Mouse (Mus musculus) heart, postnatal 14 days (tissue): Measurements from ENCODE around the gene Rbfox3. TPM values are rescaled to one million over a fixed set of nuclear protein-coding genes. Genes with fewer than 3 reads are reported as not detected.

Experiments
- DNase-seq, 2 experiments: peaks; one replicate each; pipeline ENCODE4 v3.0.0; 2021 to 2022
- intact Hi-C: fragments of 180-260 bp; cut with DNase I; formaldehyde crosslinking; loops from one replicate; pipeline ENCODE4 v1.15.1; 2025
- total RNA-seq, 2 experiments: library from RNA; stranded (reverse); gene quantifications; 2 replicates each; pipeline ENCODE4 v1.2.3; 2021

The Rbfox3 gene
- total RNA-seq, 2 experiments from 2014 or later, result 0.12 to 0.29 TPM

DNA sequence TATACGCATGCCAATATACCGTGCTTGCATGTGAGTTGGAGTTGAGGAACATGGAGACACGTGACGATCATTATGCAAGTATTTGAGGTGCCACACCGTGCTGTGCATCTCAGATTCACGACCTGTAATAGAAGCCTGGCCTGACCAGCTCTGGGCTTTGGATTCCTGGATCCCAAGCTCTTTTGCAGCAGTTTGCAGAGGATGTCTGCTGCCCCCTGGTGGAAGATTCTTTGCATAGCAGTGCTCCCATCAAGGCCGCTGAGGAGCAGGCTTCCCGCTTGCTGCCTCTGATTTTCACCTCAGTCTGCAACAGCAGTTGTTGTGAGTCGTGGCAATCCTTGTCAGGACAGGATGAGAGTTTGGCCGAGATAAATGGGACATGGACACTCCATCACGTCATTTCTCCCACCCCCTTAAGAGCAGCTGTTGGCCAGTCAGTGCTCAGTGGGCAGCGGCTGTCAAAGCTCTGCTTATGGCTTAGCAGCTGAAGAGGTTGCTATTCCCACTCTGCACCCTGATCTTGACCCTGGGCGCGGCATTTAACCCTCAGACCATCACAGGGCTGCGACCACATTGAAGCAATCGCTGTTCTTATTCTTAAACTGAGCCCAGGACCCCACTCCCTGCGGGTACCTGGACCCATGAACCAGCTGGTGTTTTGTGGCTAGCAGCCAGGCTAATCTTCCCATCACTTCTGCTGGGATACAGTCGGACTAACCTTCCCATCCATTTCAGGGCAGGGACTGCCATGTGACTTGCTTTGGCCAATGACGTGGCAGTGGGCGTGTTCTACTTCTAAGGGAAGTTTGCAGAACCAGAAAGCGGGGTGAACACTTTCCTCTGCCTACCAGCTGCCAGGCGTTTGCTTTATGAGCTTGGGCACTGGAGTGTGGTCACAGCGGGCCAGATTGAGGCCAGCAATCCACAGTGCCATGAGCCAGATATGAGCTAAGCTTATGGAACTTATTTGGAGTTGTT is 172.3 kb downstream of the Rbfox3 start:
- DNase-seq, result peak; percentile 80 to 88
- intact Hi-C loops, result loop anchor here (1.0 to 5.0 kb wide), 4 partner anchors 91 to 662 kb away; no protein-coding TSS in a partner anchor

DNA sequence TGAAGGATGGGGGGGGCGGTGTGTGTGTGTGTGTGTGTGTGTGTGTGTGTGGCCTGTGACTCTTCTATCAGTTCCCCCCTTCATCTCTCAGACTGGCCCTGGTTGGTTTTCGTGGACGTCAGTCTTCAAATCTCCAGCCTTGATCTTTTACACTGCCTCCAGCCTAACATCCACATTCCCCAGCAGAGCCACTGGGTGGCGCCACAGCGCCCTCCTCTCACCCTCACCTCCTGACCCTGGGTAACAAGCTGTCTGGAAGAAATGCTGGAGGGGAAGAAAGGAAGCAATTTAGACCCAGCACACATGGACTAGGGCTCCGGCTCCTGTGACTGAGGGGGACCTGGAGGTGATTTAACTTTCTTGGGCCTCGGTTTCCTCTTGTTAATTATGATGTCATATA is 173.1 kb downstream of the Rbfox3 start:
- intact Hi-C loops, result loop anchor here (2.0 to 5.0 kb wide), 2 partner anchors 292 to 661 kb away; no protein-coding TSS in a partner anchor
- DNase-seq, result no peak

DNA sequence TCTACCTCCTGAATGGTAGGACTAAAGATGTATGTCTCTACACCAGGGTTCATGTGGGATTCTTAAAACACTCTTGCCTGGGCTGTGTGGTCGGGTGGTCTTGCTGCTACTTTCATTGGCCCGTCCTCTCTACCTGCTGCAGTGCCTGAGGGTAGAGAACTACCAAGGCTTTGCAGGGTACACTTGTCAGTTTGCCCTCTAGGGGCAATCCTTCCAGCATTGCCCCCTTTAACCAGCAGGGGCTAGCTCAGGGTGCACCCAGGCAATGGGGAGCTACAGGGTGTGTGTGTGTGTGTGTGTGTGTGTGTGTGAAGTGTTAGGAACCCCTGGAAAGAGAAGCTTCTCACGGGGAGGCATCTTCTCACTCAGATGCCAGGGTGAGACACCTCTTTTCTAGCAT is 173.6 kb downstream of the Rbfox3 start:
- intact Hi-C loops, result loop anchor here (2.0 to 5.0 kb wide), 2 partner anchors 291 to 661 kb away; no protein-coding TSS in a partner anchor
- no peak for DNase-seq

GRCm38 (mm10) chr11:118736993-118737392 is 174.4 kb downstream of the Rbfox3 start:
- no peak for DNase-seq
- intact Hi-C loops, result loop anchor here (5.0 kb wide), 1 partner anchor 660 kb away; no protein-coding TSS in a partner anchor

DNA sequence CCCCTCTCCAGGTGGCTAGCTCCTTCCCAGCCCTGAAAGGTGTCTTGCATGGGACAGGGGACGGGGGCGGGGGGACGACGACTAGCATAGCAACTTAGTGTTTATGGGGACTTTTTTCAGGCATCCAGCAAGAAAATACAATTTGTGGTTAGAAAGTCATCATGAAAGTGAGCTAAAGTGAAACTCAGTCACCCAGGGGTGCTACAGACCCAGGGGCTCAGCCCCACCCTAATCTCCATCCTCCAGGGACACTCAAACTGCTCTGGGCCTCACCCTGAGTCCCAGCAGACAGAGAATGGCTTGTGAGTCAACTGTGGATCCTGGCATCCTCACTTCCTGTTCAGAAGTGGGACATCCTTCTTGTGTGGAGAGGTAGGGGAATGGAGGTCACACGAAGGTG is 179.7 kb downstream of the Rbfox3 start:
- intact Hi-C loops, result no loop called here
- no peak for DNase-seq

DNA sequence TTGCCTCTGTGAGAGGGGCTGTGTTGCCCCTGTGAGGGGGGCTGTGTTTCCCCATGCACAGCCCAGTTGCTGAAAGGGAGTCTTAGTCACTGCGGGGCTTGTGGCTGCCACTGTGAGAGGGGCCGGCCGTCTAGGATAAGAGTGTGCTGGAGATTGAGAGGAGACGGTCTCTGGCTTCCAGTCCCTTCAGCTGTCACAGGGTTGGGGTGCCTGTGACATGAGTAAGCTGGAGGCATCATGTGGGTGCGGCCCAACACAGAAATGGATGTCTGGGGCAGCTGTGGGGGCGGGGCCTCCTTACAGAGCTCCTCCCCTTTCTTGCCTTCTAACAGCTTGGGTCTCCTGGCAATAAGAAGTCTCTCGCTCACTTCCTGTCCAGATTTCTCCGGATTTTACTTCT is 182.0 kb downstream of the Rbfox3 start:
- intact Hi-C loops, result no loop called here

DNA sequence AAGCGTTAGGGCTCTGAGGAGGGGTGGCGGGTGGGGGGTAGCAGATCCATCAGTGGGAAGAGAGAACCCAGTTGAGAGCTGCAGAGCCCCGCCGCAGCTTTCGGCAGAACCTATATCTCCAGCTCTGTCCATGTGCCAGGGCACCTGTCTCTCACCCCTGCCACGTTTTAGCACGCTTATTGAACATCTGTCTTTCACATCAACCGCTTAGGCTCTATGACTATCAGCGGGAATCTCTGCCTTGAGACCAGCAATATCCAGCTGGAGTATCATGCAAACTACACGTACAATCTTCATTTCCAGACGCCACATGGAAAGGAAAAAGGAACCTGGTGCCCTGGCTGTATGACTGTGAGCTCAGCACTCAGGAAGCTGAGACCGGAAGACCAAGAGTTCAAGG is 182.6 kb downstream of the Rbfox3 start:
- intact Hi-C loops, result no loop called here
- no peak for DNase-seq

More for the DNA sequence above, 182.0 kb downstream of the Rbfox3 start:
- peak; percentile 58 to 68 for DNase-seq

GRCm38 (mm10) chr11:118728083-118728551 is 183.3 kb downstream of the Rbfox3 start:
- DNase-seq, result peak; percentile 17 to 44
- intact Hi-C loops, result no loop called here

- intact Hi-C loops, result no loop called here
- no peak for DNase-seq
Measured at GRCm38 (mm10) chr11:118726430-118726829, 185.0 kb downstream of the Rbfox3 start.

GRCm38 (mm10) chr11:118724423-118724822 is 187.0 kb downstream of the Rbfox3 start:
- intact Hi-C loops, result no loop called here
- DNase-seq, result no peak

DNA sequence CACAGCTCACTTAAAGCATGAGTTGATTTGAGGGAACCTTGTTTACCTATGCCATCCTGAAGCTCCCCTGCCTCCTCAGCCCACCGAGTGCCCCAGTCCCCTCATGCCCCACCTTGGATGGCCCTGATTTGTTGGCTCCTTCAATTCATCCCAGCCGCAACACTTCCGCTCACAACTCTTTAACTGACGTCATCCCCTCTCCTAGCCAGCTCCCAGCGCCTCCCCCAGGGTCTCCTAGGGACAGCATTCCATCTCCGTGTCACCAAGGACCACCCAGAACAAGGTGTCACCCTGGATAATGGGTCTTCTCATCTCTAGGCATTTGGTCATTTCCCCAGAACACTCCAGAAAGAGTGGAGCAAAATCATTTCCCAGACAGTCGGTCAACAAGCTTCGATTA is 188.2 kb downstream of the Rbfox3 start:
- DNase-seq, result no peak
- intact Hi-C loops, result no loop called here

GRCm38 (mm10) chr11:118721898-118722297 is 189.5 kb downstream of the Rbfox3 start:
- intact Hi-C loops, result no loop called here
- no peak for DNase-seq

GRCm38 (mm10) chr11:118714601-118715524 is 196.5 kb downstream of the Rbfox3 start:
- intact Hi-C loops, result no loop called here
- DNase-seq, result no peak

DNA sequence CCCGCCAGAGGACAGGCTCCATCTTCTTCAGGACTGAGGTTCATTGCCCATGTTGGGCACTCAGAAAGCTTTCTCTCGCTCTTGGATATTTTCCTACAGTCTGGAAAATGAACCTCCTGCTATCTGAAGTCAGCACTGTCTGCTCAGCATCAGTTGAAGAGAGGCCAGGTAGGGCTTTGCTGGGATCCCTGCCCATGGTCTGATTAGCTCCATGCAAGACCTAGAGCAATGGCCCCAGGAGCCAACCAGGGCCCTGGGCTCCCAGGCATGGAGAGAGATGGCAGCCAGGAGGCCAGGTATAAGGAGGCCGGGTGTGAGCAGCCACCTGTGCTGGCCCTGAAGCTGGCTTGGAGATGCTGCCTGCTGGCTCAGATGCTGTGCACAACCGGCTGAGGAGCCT is 198.6 kb downstream of the Rbfox3 start:
- intact Hi-C loops, result no loop called here
- no peak for DNase-seq

DNA sequence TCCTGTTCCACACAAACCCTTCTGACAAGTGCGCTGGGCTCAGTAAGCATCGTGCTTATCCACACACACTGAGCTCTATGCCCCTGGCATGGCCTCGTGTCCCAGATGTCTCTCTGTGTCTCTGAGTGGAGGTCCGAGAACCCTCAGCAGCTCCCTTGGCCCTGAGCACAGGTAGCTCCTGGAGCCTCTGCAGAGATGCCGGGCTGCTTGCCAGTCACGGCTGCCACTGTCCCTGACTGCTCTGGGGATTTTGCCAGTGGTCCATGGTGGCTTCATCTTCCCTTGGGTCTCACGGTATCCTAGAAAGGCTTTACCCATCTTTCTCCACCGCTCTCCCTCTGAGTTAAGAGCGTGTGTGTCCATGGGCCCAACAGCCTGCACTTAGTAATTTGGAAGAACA is 199.3 kb downstream of the Rbfox3 start:
- DNase-seq, result no peak
- intact Hi-C loops, result no loop called here

GRCm38 (mm10) chr11:118710035-118710434 is 201.4 kb downstream of the Rbfox3 start:
- intact Hi-C loops, result no loop called here
- no peak for DNase-seq

DNA sequence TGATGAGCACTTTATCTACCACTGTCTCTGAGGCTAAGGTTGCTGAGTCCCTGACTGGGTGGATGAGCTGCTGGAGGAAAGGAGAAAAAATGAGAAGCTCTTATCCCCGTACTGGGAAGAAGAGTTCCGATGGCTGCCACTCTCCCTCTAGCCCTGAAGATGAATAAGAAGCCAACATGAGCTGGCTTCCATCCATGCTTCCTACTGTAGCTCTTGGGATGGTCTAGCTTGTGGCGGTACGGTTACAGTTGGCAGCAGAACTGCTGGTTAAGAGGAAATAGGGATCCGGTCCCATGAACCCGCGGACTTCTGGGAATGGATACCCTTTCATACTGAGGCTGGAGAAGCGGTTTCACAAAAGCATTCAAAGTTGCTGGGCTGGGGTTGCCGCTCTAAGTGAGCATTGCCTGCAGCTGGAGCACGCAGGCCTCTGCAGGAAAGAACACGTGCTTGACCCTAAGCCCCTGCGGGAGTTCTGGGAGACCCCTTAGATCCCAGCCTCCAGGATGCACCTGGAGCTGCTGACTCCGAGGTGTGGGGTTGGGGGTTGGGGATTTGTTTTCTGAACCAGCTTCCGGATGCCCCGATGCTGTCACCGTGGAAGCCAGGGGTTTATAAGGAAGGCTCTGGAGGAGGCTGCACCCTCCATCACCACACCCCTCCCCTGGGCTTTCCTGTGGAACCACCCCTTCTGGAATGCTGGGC is 215.0 kb downstream of the Rbfox3 start:
- intact Hi-C loops, result no loop called here
- DNase-seq, result no peak

GRCm38 (mm10) chr11:118693276-118693675 is 218.1 kb downstream of the Rbfox3 start:
- DNase-seq, result no peak
- intact Hi-C loops, result no loop called here

GRCm38 (mm10) chr11:118690262-118690661 is 221.1 kb downstream of the Rbfox3 start:
- intact Hi-C loops, result no loop called here
- no peak for DNase-seq

GRCm38 (mm10) chr11:118685397-118685796 is 226.0 kb downstream of the Rbfox3 start:
- peak; percentile 20 to 47 for DNase-seq
- intact Hi-C loops, result no loop called here
